ENCODE assay signal across 9 mouse cellular contexts in genomic region chr11:4202995-4203704, GRCm38 (mm10). TPM values are rescaled to one million over a fixed set of nuclear protein-coding genes. Genes with fewer than 3 reads are reported as not detected.
A peak's percentile ranks its signal among the peaks of the same experiment; 100 is the strongest.
DNase-seq lines count a peak whose midpoint lies in the region; ATAC-seq lines count a peak whose summit lies in the region.
"Had no signal": no experiment of that assay in that cellular context is flagged by ENCODE, and none has a peak within 500 bp of the region (broad histone marks: within the 10 kb centered on the region; RNA-seq: fewer than 3 reads in every experiment).

No protein-coding gene starts in this region.

- DNase-seq in kidney, adult 11 months, result no peak
- peak; percentile 79 for DNase-seq in CD4-positive helper T cell, adult 2 months (ENCODE audit: low read depth, low spot score)
- DNase-seq in CD8-positive naive resting alpha-beta T cell, adult 2 months (ENCODE audit: low read depth in 2 of 2, low spot score in 2 of 2), result peak; percentile 38 to 44
- no peak for DNase-seq in natural killer cell, adult 2 months (ENCODE audit: low spot score in 2 of 2)
- DNase-seq in Muller cell, postnatal 12 days (ENCODE audit: inconsistent ontology term), result no peak
- DNase-seq: right cerebral cortex, postnatal 25 days had no signal

- no peaks in the 10 kb centered on the region for H3K27me3 ChIP-seq in kidney, embryonic 16.5 days (ENCODE audit: insufficient read depth, low read length)
- H3K27me3 ChIP-seq in liver, embryonic 12.5 days (replicated peaks), result no peaks in the 10 kb centered on the region
- H3K27me3 ChIP-seq: embryonic facial prominence, embryonic 12.5 days had no signal

- ATAC-seq in kidney, embryonic 16.5 days (ENCODE audit: low FRiP score, low TSS enrichment), result no peak
- ATAC-seq in liver, embryonic 12.5 days, result no peak

- H3K27ac ChIP-seq in kidney, embryonic 16.5 days (ENCODE audit: low read length), result peak overlapping the region; percentile 68
- peak overlapping the region; percentile 33 for H3K27ac ChIP-seq in liver, embryonic 12.5 days
- H3K27ac ChIP-seq: embryonic facial prominence, embryonic 12.5 days had no signal

- H3K4me1 ChIP-seq in kidney, embryonic 16.5 days (ENCODE audit: insufficient read depth, low read length), result peaks cover 28% of the 10 kb centered on the region
- H3K4me1 ChIP-seq in liver, embryonic 12.5 days, result peaks cover 21% of the 10 kb centered on the region

- WGBS in kidney, embryonic 16.5 days, result 67% methylated on average over 12 of the region's 12 CpGs
- WGBS in liver, embryonic 12.5 days (ENCODE audit: insufficient replicate concordance), result 45% methylated on average over 12 of the region's 12 CpGs

- peak overlapping the region; percentile 3; the same call in 1 of the 2 replicates for H3K9ac ChIP-seq in kidney, embryonic 16.5 days (replicated peaks; ENCODE audit: low read length)
- peak overlapping the region; percentile 4; the same call in 1 of the 2 replicates for H3K9ac ChIP-seq in liver, embryonic 12.5 days
- H3K9ac ChIP-seq: embryonic facial prominence, embryonic 12.5 days had no signal

- H3K4me2 ChIP-seq in kidney, embryonic 16.5 days (replicated peaks; ENCODE audit: low read depth, low read length), result no peak overlapping the region
- H3K4me2 ChIP-seq in liver, embryonic 12.5 days, result no peak overlapping the region
- H3K4me2 ChIP-seq: embryonic facial prominence, embryonic 12.5 days had no signal

- H3K36me3 ChIP-seq in kidney, embryonic 16.5 days (ENCODE audit: insufficient read depth, low read length), result peaks cover 16% of the 10 kb centered on the region
- peaks cover 11% of the 10 kb centered on the region for H3K36me3 ChIP-seq in liver, embryonic 12.5 days

- no peak overlapping the region for H3K4me3 ChIP-seq in kidney, embryonic 16.5 days (ENCODE audit: low read length)
- no peak overlapping the region for H3K4me3 ChIP-seq in liver, embryonic 12.5 days
- H3K4me3 ChIP-seq: embryonic facial prominence, embryonic 12.5 days had no signal

- H3K9me3 ChIP-seq in kidney, embryonic 16.5 days (ENCODE audit: low read length), result no peaks in the 10 kb centered on the region
- no peaks in the 10 kb centered on the region for H3K9me3 ChIP-seq in liver, embryonic 12.5 days (replicated peaks)
- H3K9me3 ChIP-seq: embryonic facial prominence, embryonic 12.5 days had no signal

RNA-seq across cellular contexts. Expression of gene Castor1, which starts 14.9 kb away (rescaled TPM):
- polyA plus RNA-seq in kidney, embryonic 16.5 days (2015; fragmentation: Nextera tagmentation; extraction: Ambion mirVana), result 6.8 and 7.6 TPM in 2 replicates
- 2.1 and 2.3 TPM in 2 replicates for polyA plus RNA-seq in liver, embryonic 12.5 days (2016; fragmentation: Nextera tagmentation; extraction: Ambion mirVana)

RNA-seq across cellular contexts. Expression of gene Tbc1d10a, which starts 16.6 kb away (rescaled TPM):
- 49.0 and 51.3 TPM in 2 replicates for polyA plus RNA-seq in kidney, embryonic 16.5 days (2015; fragmentation: Nextera tagmentation; extraction: Ambion mirVana)
- polyA plus RNA-seq in liver, embryonic 12.5 days (2016; fragmentation: Nextera tagmentation; extraction: Ambion mirVana), result 9.8 and 10.7 TPM in 2 replicates

RNA-seq across cellular contexts. Expression of gene Osm, which starts 33.1 kb away (rescaled TPM):
- not detected in 2 replicates for polyA plus RNA-seq in kidney, embryonic 16.5 days (2015; fragmentation: Nextera tagmentation; extraction: Ambion mirVana)
- 0.48 and 0.55 TPM in 2 replicates for polyA plus RNA-seq in liver, embryonic 12.5 days (2016; fragmentation: Nextera tagmentation; extraction: Ambion mirVana)
- polyA plus RNA-seq: embryonic facial prominence, embryonic 12.5 days had no signal

RNA-seq across cellular contexts. Expression of gene Sf3a1, which starts 43.0 kb away (rescaled TPM):
- 54.5 and 65.5 TPM in 2 replicates for polyA plus RNA-seq in kidney, embryonic 16.5 days (2015; fragmentation: Nextera tagmentation; extraction: Ambion mirVana)
- polyA plus RNA-seq in liver, embryonic 12.5 days (2016; fragmentation: Nextera tagmentation; extraction: Ambion mirVana), result 41.7 and 42.1 TPM in 2 replicates

RNA-seq across cellular contexts. Expression of gene Ccdc157, which starts 43.1 kb away (rescaled TPM):
- polyA plus RNA-seq in kidney, embryonic 16.5 days (2015; fragmentation: Nextera tagmentation; extraction: Ambion mirVana), result 9.4 and 10.7 TPM in 2 replicates
- 1.4 and 1.5 TPM in 2 replicates for polyA plus RNA-seq in liver, embryonic 12.5 days (2016; fragmentation: Nextera tagmentation; extraction: Ambion mirVana)

Comparison
In these comparisons a context has a peak if more than half of its experiments do, and no peak if none do; other contexts are left out.
1. DNase-seq: peak in CD4-positive helper T cell, adult 2 months (single experiment) and CD8-positive naive resting alpha-beta T cell, adult 2 months (2 of 2); none in kidney, adult 11 months (single experiment), natural killer cell, adult 2 months (0 of 2) and Muller cell, postnatal 12 days (single experiment).